Mouse (Mus musculus) lung, embryonic 14.5 days (tissue): ENCODE results near the gene Nol9. TPM values are rescaled to one million over a fixed set of nuclear protein-coding genes. Genes with fewer than 3 reads are reported as not detected.

Source experiments
- ATAC-seq: fragments of 200-750 bp; cut with Nextera tagmentation; 2 replicates; pipeline ENCODE4 v1.8.0; 2017; ENCODE audit warnings: mild to moderate bottlenecking, moderate TSS enrichment, moderate library complexity; ENCODE audit not compliant: insufficient read depth
- DNase-seq: peaks from one replicate; pipeline ENCODE4 v3.0.0-alpha.2; 2015
- H3K27ac ChIP-seq: fragments of 300-500 bp; sonication (generic); 2 replicates; pipeline ENCODE4 v1.5.1; 2014; ENCODE audit warnings: low read depth, mild to moderate bottlenecking, moderate library complexity
- H3K27me3 ChIP-seq: fragments of 300-500 bp; sonication (generic); 2 replicates; pipeline ENCODE4 v1.6.1; 2014; ENCODE audit warnings: low read length, control low read depth; ENCODE audit not compliant: insufficient read depth
- H3K36me3 ChIP-seq: fragments of 300-500 bp; sonication (generic); 2 replicates; pipeline ENCODE4 v1.6.1; 2014; ENCODE audit warnings: control low read depth; ENCODE audit not compliant: insufficient read depth
- H3K4me1 ChIP-seq: fragments of 300-500 bp; sonication (generic); 2 replicates; pipeline ENCODE4 v1.6.1; 2014; ENCODE audit warnings: antibody characterized with exemption, control low read depth; ENCODE audit not compliant: insufficient read depth
- H3K4me2 ChIP-seq: fragments of 300-500 bp; sonication (generic); 2 replicates; pipeline ENCODE4 v1.6.1; 2014; ENCODE audit warnings: mild to moderate bottlenecking
- H3K4me3 ChIP-seq: fragments of 300-500 bp; sonication (generic); 2 replicates; pipeline ENCODE4 v1.5.1; 2014; ENCODE audit warnings: low read depth, low read length
- H3K9ac ChIP-seq: fragments of 300-500 bp; sonication (generic); 2 replicates; pipeline ENCODE4 v1.6.1; 2014
- H3K9me3 ChIP-seq: fragments of 300-500 bp; sonication (generic); 2 replicates; pipeline ENCODE4 v1.6.1; 2016; ENCODE audit warnings: low read depth, low read length, control low read depth
- CTCF ChIP-seq: IDR thresholded peaks from 2 replicates; pipeline ENCODE4 v1.5.1; 2016; ENCODE audit warnings: antibody characterized with exemption, low read depth
- WGBS: fragments of 180-500 bp; shearing (Covaris S2); extraction: QIAGEN DNeasy Blood & Tissue Kit; methylation state at CpG from one replicate; pipeline ENCODE4 v1.1.7; 2014; 5-methylcytosine and 5-hydroxymethylcytosine counted together
- polyA plus RNA-seq: library from polyadenylated mRNA; unstranded; fragments of >200 nt; fragmentation: Nextera tagmentation; extraction: Ambion mirVana; gene quantifications from 2 replicates; pipeline ENCODE4 v1.2.1, GENCODE M21; 2014

The Nol9 gene
- polyA plus RNA-seq, 1 experiment from 2014 or later, result 42.9 TPM

- no peak overlapping the region for H3K9ac ChIP-seq
- peak; percentile 45 for DNase-seq
- ATAC-seq, result no peak
- no peaks in the 10 kb centered on the region; the same call in none of the 2 replicates for H3K4me1 ChIP-seq
- H3K27ac ChIP-seq, result no peak overlapping the region
- no peak overlapping the region for H3K4me3 ChIP-seq
- H3K36me3 ChIP-seq, result peaks cover 83% of the 10 kb centered on the region
- H3K4me2 ChIP-seq, result no peak overlapping the region
- TF ChIP-seq CTCF, result peak; percentile 27; the same call in 1 of the 2 replicates
- H3K9me3 ChIP-seq, result no peaks in the 10 kb centered on the region
- no peaks in the 10 kb centered on the region for H3K27me3 ChIP-seq
- 59% methylated on average over 3 of the region's 3 CpGs for WGBS
Observed at GRCm38 (mm10) chr4:152109509-152109908, 70.4 kb downstream of the Nol9 start.

DNA sequence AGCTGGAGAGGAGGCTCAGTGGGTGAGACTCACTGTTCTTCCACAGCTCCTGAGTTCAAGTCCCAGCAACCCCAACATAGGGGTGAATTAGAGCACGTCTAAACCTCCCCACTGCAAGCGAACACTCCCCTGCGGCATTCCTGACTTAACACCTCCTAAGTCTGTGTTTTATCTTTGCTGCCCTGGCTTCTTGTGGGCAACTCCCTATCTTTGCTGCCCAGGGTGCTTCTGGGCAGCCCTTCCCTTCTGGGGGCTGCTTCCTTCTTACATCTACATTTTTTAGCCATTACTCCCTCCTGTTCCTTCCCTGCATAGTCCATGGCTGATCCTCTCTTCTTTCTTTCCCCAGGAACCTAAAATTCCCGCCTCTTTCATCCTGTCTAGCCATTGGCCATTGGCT, 71.6 kb downstream of the Nol9 start:
- 88% methylated on average over 4 of the region's 4 CpGs for WGBS
- DNase-seq, result no peak
- no peak for ATAC-seq

More for the DNA sequence above, 71.6 kb downstream of the Nol9 start:
- Histone ChIP-seq H3K27me3 (0 out of 2 replicates have a peak, but pooled peaks cover 4% of the 10 kb centered on the region), H3K4me2 (no peak overlapping the region), H3K9ac (no peak overlapping the region), H3K4me1 (no peaks in the 10 kb centered on the region; the same call in none of the 2 replicates), H3K36me3 (peaks cover 82% of the 10 kb centered on the region), H3K27ac (no peak overlapping the region), H3K4me3 (no peak overlapping the region), H3K9me3 (no peaks in the 10 kb centered on the region)
- no peak for TF ChIP-seq CTCF

Other genes with a start within 250 kb of the Nol9 start
- 87.5 and 96.8 TPM in 2 replicates for gene Camta1, start 177.4 kb upstream of the Nol9 start, polyA plus RNA-seq
- 65.9 and 66.6 TPM in 2 replicates for gene Dnajc11, start 105.6 kb upstream of the Nol9 start, polyA plus RNA-seq
- 27.2 and 31.2 TPM in 2 replicates for gene Thap3, start 50.3 kb upstream of the Nol9 start, polyA plus RNA-seq
- 28.4 and 32.3 TPM in 2 replicates for gene Phf13, start 43.1 kb upstream of the Nol9 start, polyA plus RNA-seq
- 10.3 and 10.6 TPM in 2 replicates for gene Klhl21, start 30.5 kb upstream of the Nol9 start, polyA plus RNA-seq
- 22.7 and 26.8 TPM in 2 replicates for gene Zbtb48, start 11.7 kb upstream of the Nol9 start, polyA plus RNA-seq
- gene Tas1r1, start 753 bp upstream of the Nol9 start, polyA plus RNA-seq, result 0.23 and 0.30 TPM in 2 replicates
- gene Plekhg5, start 33.2 kb downstream of the Nol9 start, polyA plus RNA-seq, result 13.5 and 18.5 TPM in 2 replicates
- 0.75 and 0.77 TPM in 2 replicates for gene Tnfrsf25, start 76.6 kb downstream of the Nol9 start, polyA plus RNA-seq
- gene Espn, start 113.0 kb downstream of the Nol9 start, polyA plus RNA-seq, result 11.5 and 11.6 TPM in 2 replicates
- gene Hes2, start 119.5 kb downstream of the Nol9 start, polyA plus RNA-seq, result 0.18 TPM in 1 of 2 replicates, not detected in the other
- gene Acot7, start 138.8 kb downstream of the Nol9 start, polyA plus RNA-seq, result 50.3 and 55.8 TPM in 2 replicates
- gene Gpr153, start 234.9 kb downstream of the Nol9 start, polyA plus RNA-seq, result 19.5 and 20.0 TPM in 2 replicates